ENCODE assay signal across 21 mouse cellular contexts in genomic region chr3:109125531-109125930, GRCm38 (mm10). TPM values are rescaled to one million over a fixed set of nuclear protein-coding genes. Genes with fewer than 3 reads are reported as not detected.
DNase-seq lines count a peak whose midpoint lies in the region; ATAC-seq and TF ChIP-seq lines count a peak whose summit lies in the region.
"Had no signal": no experiment of that assay in that cellular context is flagged by ENCODE, and none has a peak within 500 bp of the region (broad histone marks: within the 10 kb centered on the region; RNA-seq: fewer than 3 reads in every experiment).

No protein-coding gene starts in this region.

- no peaks in the 10 kb centered on the region for H3K27me3 ChIP-seq in heart, embryonic 10.5 days (ENCODE audit: insufficient read depth, poor library complexity, severe bottlenecking)
- H3K27me3 ChIP-seq in liver, embryonic 14.5 days (ENCODE audit: control insufficient read depth, insufficient read depth, low read length): no peaks in the 10 kb centered on the region
- no peaks in the 10 kb centered on the region for H3K27me3 ChIP-seq in liver, embryonic 11.5 days (replicated peaks; ENCODE audit: control insufficient read depth, insufficient read depth, low read length)
- no peaks in the 10 kb centered on the region for H3K27me3 ChIP-seq in heart, embryonic 15.5 days
- peaks cover 4% of the 10 kb centered on the region; the same call in 1 of the 2 replicates for H3K27me3 ChIP-seq in forebrain, embryonic 12.5 days
- H3K27me3 ChIP-seq: embryonic facial prominence, embryonic 13.5 days; forebrain, embryonic 13.5 days; midbrain, embryonic 13.5 days had no signal

- peaks cover 13% of the 10 kb centered on the region for H3K36me3 ChIP-seq in heart, embryonic 10.5 days
- H3K36me3 ChIP-seq in liver, embryonic 14.5 days (replicated peaks; ENCODE audit: control insufficient read depth, insufficient read depth, low read depth): no peaks in the 10 kb centered on the region
- no peaks in the 10 kb centered on the region for H3K36me3 ChIP-seq in liver, embryonic 11.5 days (ENCODE audit: control insufficient read depth, insufficient read depth, low read length)
- no peaks in the 10 kb centered on the region for H3K36me3 ChIP-seq in heart, embryonic 15.5 days
- no peaks in the 10 kb centered on the region for H3K36me3 ChIP-seq in forebrain, embryonic 12.5 days (replicated peaks)

- no peak overlapping the region for H3K27ac ChIP-seq in heart, embryonic 10.5 days
- H3K27ac ChIP-seq in liver, embryonic 14.5 days: no peak overlapping the region
- H3K27ac ChIP-seq in liver, embryonic 11.5 days (ENCODE audit: low read depth, low read length): no peak overlapping the region
- H3K27ac ChIP-seq in heart, embryonic 15.5 days: no peak overlapping the region
- no peak overlapping the region for H3K27ac ChIP-seq in forebrain, embryonic 12.5 days
- H3K27ac ChIP-seq: embryonic facial prominence, embryonic 13.5 days; forebrain, embryonic 13.5 days; midbrain, embryonic 13.5 days had no signal

- ATAC-seq in liver, embryonic 14.5 days (ENCODE audit: insufficient read depth): 0 out of 2 replicates have a peak, but pooled peaks have one; percentile 5
- no peak; the same call in 1 of the 2 replicates for ATAC-seq in liver, embryonic 11.5 days (replicated peaks; ENCODE audit: low FRiP score)
- ATAC-seq in heart, embryonic 15.5 days (replicated peaks; ENCODE audit: insufficient number of reproducible peaks, insufficient read depth, low FRiP score, low read depth): peak; percentile 53; the same call in 1 of the 2 replicates
- ATAC-seq in forebrain, embryonic 12.5 days (ENCODE audit: low FRiP score): no peak
- ATAC-seq: forebrain, embryonic 13.5 days; hindbrain, embryonic 16.5 days; midbrain, embryonic 13.5 days had no signal

- no peak overlapping the region for H3K4me2 ChIP-seq in liver, embryonic 14.5 days (ENCODE audit: low read depth)
- no peak overlapping the region for H3K4me2 ChIP-seq in liver, embryonic 11.5 days
- H3K4me2 ChIP-seq in heart, embryonic 15.5 days: no peak overlapping the region
- H3K4me2 ChIP-seq in forebrain, embryonic 12.5 days: no peak overlapping the region
- H3K4me2 ChIP-seq: embryonic facial prominence, embryonic 13.5 days; forebrain, embryonic 13.5 days; midbrain, embryonic 13.5 days had no signal

- H3K4me3 ChIP-seq in heart, embryonic 10.5 days: no peak overlapping the region
- H3K4me3 ChIP-seq in liver, embryonic 14.5 days (ENCODE audit: insufficient read depth in 1 of 2, low read depth in 2 of 2, low read length in 2 of 2): no peak overlapping the region
- H3K4me3 ChIP-seq in liver, embryonic 11.5 days (ENCODE audit: low read depth, low read length): no peak overlapping the region
- H3K4me3 ChIP-seq in heart, embryonic 15.5 days: no peak overlapping the region
- H3K4me3 ChIP-seq in forebrain, embryonic 12.5 days (replicated peaks): no peak overlapping the region
- H3K4me3 ChIP-seq: embryonic facial prominence, embryonic 13.5 days; forebrain, embryonic 13.5 days; midbrain, embryonic 13.5 days had no signal

- H3K4me1 ChIP-seq in heart, embryonic 10.5 days: peaks cover 23% of the 10 kb centered on the region
- H3K4me1 ChIP-seq in liver, embryonic 14.5 days (replicated peaks; ENCODE audit: control insufficient read depth in 2 of 2, insufficient read depth in 2 of 2, low read length in 1 of 2): peaks cover 0 to 8% of the 10 kb centered on the region in 2 experiments; a peak in 2 of 4 replicates
- H3K4me1 ChIP-seq in liver, embryonic 11.5 days (replicated peaks; ENCODE audit: control insufficient read depth, insufficient read depth, low read length): peaks cover 7% of the 10 kb centered on the region
- H3K4me1 ChIP-seq in heart, embryonic 15.5 days (replicated peaks): peaks cover 30% of the 10 kb centered on the region
- H3K4me1 ChIP-seq in forebrain, embryonic 12.5 days: peaks cover 12% of the 10 kb centered on the region

- 60% methylated on average over 6 of the region's 6 CpGs for WGBS in heart, embryonic 10.5 days
- 52% methylated on average over 6 of the region's 6 CpGs for WGBS in liver, embryonic 14.5 days (ENCODE audit: insufficient replicate concordance)
- 70% methylated on average over 6 of the region's 6 CpGs for WGBS in liver, embryonic 11.5 days
- WGBS in heart, embryonic 15.5 days: 51% methylated on average over 6 of the region's 6 CpGs
- WGBS in forebrain, embryonic 12.5 days: 88% methylated on average over 6 of the region's 6 CpGs

- TF ChIP-seq CTCF in liver, embryonic 14.5 days (IDR thresholded peaks at IDR 0.05; ENCODE audit: low read depth): no peak

- no peaks in the 10 kb centered on the region for H3K9me3 ChIP-seq in heart, embryonic 10.5 days
- no peaks in the 10 kb centered on the region for H3K9me3 ChIP-seq in liver, embryonic 14.5 days (ENCODE audit: control insufficient read depth, low read length)
- no peaks in the 10 kb centered on the region for H3K9me3 ChIP-seq in liver, embryonic 11.5 days (ENCODE audit: control insufficient read depth, low read length)
- no peaks in the 10 kb centered on the region for H3K9me3 ChIP-seq in heart, embryonic 15.5 days (replicated peaks)
- H3K9me3 ChIP-seq in forebrain, embryonic 12.5 days: no peaks in the 10 kb centered on the region
- H3K9me3 ChIP-seq: embryonic facial prominence, embryonic 13.5 days; forebrain, embryonic 13.5 days; midbrain, embryonic 13.5 days had no signal

- no peak overlapping the region for H3K9ac ChIP-seq in liver, embryonic 14.5 days (replicated peaks)
- H3K9ac ChIP-seq in liver, embryonic 11.5 days (ENCODE audit: low read depth, low read length): no peak overlapping the region
- no peak overlapping the region for H3K9ac ChIP-seq in heart, embryonic 15.5 days
- H3K9ac ChIP-seq in forebrain, embryonic 12.5 days: no peak overlapping the region
- H3K9ac ChIP-seq: embryonic facial prominence, embryonic 13.5 days; forebrain, embryonic 13.5 days; midbrain, embryonic 13.5 days had no signal

- TF ChIP-seq EP300 in liver, embryonic 14.5 days (IDR thresholded peaks at IDR 0.05; ENCODE audit: low read depth): no peak

- DNase-seq in heart, embryonic 10.5 days (ENCODE audit: low spot score): peak; percentile 82
- no peak for DNase-seq in heart, adult 18-20 months
- DNase-seq in liver, embryonic 14.5 days (ENCODE audit: low read depth in 3 of 3, low spot score in 3 of 3): no peak
- DNase-seq in liver, embryonic 11.5 days (ENCODE audit: low spot score): no peak
- peak; percentile 11 for DNase-seq in 416B (ENCODE audit: low read depth)
- no peak for DNase-seq in left cerebral cortex, adult 11 months (ENCODE audit: low spot score)
- DNase-seq: adrenal gland, adult 8-10 months; B cell, adult 2 months; cerebellum, adult 2 months; kidney, adult 18-20 months had no signal

RNA-seq across cellular contexts. Expression of gene Slc25a24, which starts 2.6 kb away (rescaled TPM):
- 40.4 and 42.5 TPM in 2 replicates for polyA plus RNA-seq in heart, embryonic 10.5 days (2016; fragmentation: Nextera tagmentation; extraction: Ambion mirVana)
- total RNA-seq in heart, adult 18-20 months (2021): 1 to 10 TPM; 6.0 to 7.4 TPM
- polyA plus RNA-seq in liver, embryonic 14.5 days (2012; rRNA removed): 1.6 and 2.2 TPM in 2 replicates
- 3.7 and 3.9 TPM in 2 replicates for polyA plus RNA-seq in liver, embryonic 14.5 days (2014; fragmentation: Nextera tagmentation; extraction: Ambion mirVana)
- 16.2 and 19.9 TPM in 2 replicates for polyA plus RNA-seq in liver, embryonic 11.5 days (2014; fragmentation: Nextera tagmentation; extraction: Ambion mirVana)
- 19.1 and 20.0 TPM in 2 replicates for polyA plus RNA-seq in heart, embryonic 15.5 days (2015; fragmentation: Nextera tagmentation; extraction: Ambion mirVana)
- polyA plus RNA-seq in forebrain, embryonic 12.5 days (2016; fragmentation: Nextera tagmentation; extraction: Ambion mirVana): 17.1 and 21.5 TPM in 2 replicates

RNA-seq across cellular contexts. Expression of gene Slc25a54, which starts 45.3 kb away (rescaled TPM):
- not detected in 2 replicates for polyA plus RNA-seq in heart, embryonic 10.5 days (2016; fragmentation: Nextera tagmentation; extraction: Ambion mirVana)
- not detected for total RNA-seq in heart, adult 18-20 months (2021)
- polyA plus RNA-seq in liver, embryonic 14.5 days (2012; rRNA removed): not detected in 2 replicates
- polyA plus RNA-seq in liver, embryonic 14.5 days (2014; fragmentation: Nextera tagmentation; extraction: Ambion mirVana): not detected in 2 replicates
- polyA plus RNA-seq in liver, embryonic 11.5 days (2014; fragmentation: Nextera tagmentation; extraction: Ambion mirVana): not detected in 2 replicates
- not detected in 2 replicates for polyA plus RNA-seq in heart, embryonic 15.5 days (2015; fragmentation: Nextera tagmentation; extraction: Ambion mirVana)
- polyA plus RNA-seq in forebrain, embryonic 12.5 days (2016; fragmentation: Nextera tagmentation; extraction: Ambion mirVana): 0.11 TPM in 1 of 2 replicates, not detected in the other
- total RNA-seq: adrenal gland, adult 8-10 months; common myeloid progenitor, adult 5-6 weeks; layer of hippocampus, postnatal 25 days; left cerebral cortex, postnatal 36 days had no signal
- polyA plus RNA-seq: cerebellum, adult 2 months; embryonic facial prominence, embryonic 13.5 days; forebrain, embryonic 13.5 days; gonadal fat pad, adult 2 months; hindbrain, embryonic 16.5 days; liver, embryonic 16.5 days; midbrain, embryonic 13.5 days had no signal

Comparison
In these comparisons a context has a peak if more than half of its experiments do, and no peak if none do; other contexts are left out.
1. DNase-seq: peak in heart, embryonic 10.5 days (single experiment) and 416B (single experiment); none in heart, adult 18-20 months (0 of 2), liver, embryonic 14.5 days (0 of 3), liver, embryonic 11.5 days (single experiment) and left cerebral cortex, adult 11 months (single experiment).
2. ATAC-seq: peak in liver, embryonic 14.5 days (single experiment) and heart, embryonic 15.5 days (single experiment); none in liver, embryonic 11.5 days (single experiment) and forebrain, embryonic 12.5 days (single experiment).